Mouse (Mus musculus): ENCODE results near the gene Sprr2a1. TPM values are rescaled to one million over a fixed set of nuclear protein-coding genes. Genes with fewer than 3 reads are reported as not detected.
"Not testable (repeated sequence)": the region's sequence is repeated elsewhere in the genome, so short reads cannot be mapped to it uniquely, and the experiment has no call there.

Gene Sprr2a1
- total and polyA plus RNA-seq, 3 experiments = not detected

- H3K27ac ChIP-seq; H3K79me2 ChIP-seq (replicated peaks; ENCODE audit: control insufficient read depth, insufficient read depth, low read length); H3K9ac ChIP-seq (ENCODE audit: low read depth, low read length); H3K4me1 ChIP-seq (ENCODE audit: control insufficient read depth, insufficient read depth, low read length); intact Hi-C loops (cut with DNase I); DNase-seq; H3K4me3 ChIP-seq; H3K36me3 ChIP-seq (ENCODE audit: control insufficient read depth, insufficient read depth, low read length); H3K27me3 ChIP-seq (ENCODE audit: control insufficient read depth, insufficient read depth, low read length): not testable (repeated sequence)
- WGBS = 66% methylated on average over 3 of the region's 3 CpGs
Observed at GRCm38 (mm10) chr3:92227410-92227809, 11.8 kb downstream of the Sprr2a1 start.

GRCm38 (mm10) chr3:92236463-92237189 lies 21.0 kb downstream of the Sprr2a1 start:
- H3K4me1 ChIP-seq (ENCODE audit: control insufficient read depth, insufficient read depth, low read length); intact Hi-C loops (cut with DNase I); H3K9ac ChIP-seq (ENCODE audit: low read depth, low read length); H3K79me2 ChIP-seq (replicated peaks; ENCODE audit: control insufficient read depth, insufficient read depth, low read length); H3K27me3 ChIP-seq (ENCODE audit: control insufficient read depth, insufficient read depth, low read length); H3K27ac ChIP-seq; DNase-seq; H3K36me3 ChIP-seq (ENCODE audit: control insufficient read depth, insufficient read depth, low read length); H3K4me3 ChIP-seq: not testable (repeated sequence)
- WGBS = no CpG with 5 or more reads among the region's 5 CpGs

- H3K79me2 ChIP-seq (replicated peaks; ENCODE audit: control insufficient read depth, insufficient read depth, low read length); DNase-seq; intact Hi-C loops (cut with DNase I); H3K36me3 ChIP-seq (ENCODE audit: control insufficient read depth, insufficient read depth, low read length); H3K27ac ChIP-seq; H3K9ac ChIP-seq (ENCODE audit: low read depth, low read length); H3K27me3 ChIP-seq (ENCODE audit: control insufficient read depth, insufficient read depth, low read length); H3K4me1 ChIP-seq (ENCODE audit: control insufficient read depth, insufficient read depth, low read length); H3K4me3 ChIP-seq: not testable (repeated sequence)
Observed at GRCm38 (mm10) chr3:92238736-92239135, 23.1 kb downstream of the Sprr2a1 start.

- no CpG with 5 or more reads among the region's 1 CpGs for WGBS
- not testable (repeated sequence) for H3K27ac ChIP-seq
Observed at GRCm38 (mm10) chr3:92239197-92239596, 23.6 kb downstream of the Sprr2a1 start.

GRCm38 (mm10) chr3:92244833-92245232 lies 29.2 kb downstream of the Sprr2a1 start:
- H3K4me1 ChIP-seq (ENCODE audit: control insufficient read depth, insufficient read depth, low read length); H3K4me3 ChIP-seq; H3K79me2 ChIP-seq (replicated peaks; ENCODE audit: control insufficient read depth, insufficient read depth, low read length); intact Hi-C loops (cut with DNase I); H3K27ac ChIP-seq; DNase-seq; H3K27me3 ChIP-seq (ENCODE audit: control insufficient read depth, insufficient read depth, low read length); H3K36me3 ChIP-seq (ENCODE audit: control insufficient read depth, insufficient read depth, low read length); H3K9ac ChIP-seq (ENCODE audit: low read depth, low read length): not testable (repeated sequence)

More at GRCm38 (mm10) chr3:92239197-92239596, 23.6 kb downstream of the Sprr2a1 start:
- H3K4me1 ChIP-seq (ENCODE audit: control insufficient read depth, insufficient read depth, low read length); H3K4me3 ChIP-seq; H3K36me3 ChIP-seq (ENCODE audit: control insufficient read depth, insufficient read depth, low read length); intact Hi-C loops (cut with DNase I); H3K79me2 ChIP-seq (replicated peaks; ENCODE audit: control insufficient read depth, insufficient read depth, low read length); DNase-seq; H3K9ac ChIP-seq (ENCODE audit: low read depth, low read length); H3K27me3 ChIP-seq (ENCODE audit: control insufficient read depth, insufficient read depth, low read length): not testable (repeated sequence)

GRCm38 (mm10) chr3:92246245-92246644 lies 30.6 kb downstream of the Sprr2a1 start:
- WGBS = no CpG with 5 or more reads among the region's 10 CpGs
- H3K4me1 ChIP-seq (ENCODE audit: control insufficient read depth, insufficient read depth, low read length); intact Hi-C loops (cut with DNase I): not testable (repeated sequence)

GRCm38 (mm10) chr3:92248494-92248893 lies 32.9 kb downstream of the Sprr2a1 start:
- H3K4me3 ChIP-seq; H3K4me1 ChIP-seq (ENCODE audit: control insufficient read depth, insufficient read depth, low read length); intact Hi-C loops (cut with DNase I); H3K36me3 ChIP-seq (ENCODE audit: control insufficient read depth, insufficient read depth, low read length); DNase-seq; H3K27ac ChIP-seq; H3K27me3 ChIP-seq (ENCODE audit: control insufficient read depth, insufficient read depth, low read length); H3K9ac ChIP-seq (ENCODE audit: low read depth, low read length); H3K79me2 ChIP-seq (replicated peaks; ENCODE audit: control insufficient read depth, insufficient read depth, low read length): not testable (repeated sequence)

More at GRCm38 (mm10) chr3:92246245-92246644, 30.6 kb downstream of the Sprr2a1 start:
- H3K9ac ChIP-seq (ENCODE audit: low read depth, low read length); H3K27me3 ChIP-seq (ENCODE audit: control insufficient read depth, insufficient read depth, low read length); DNase-seq; H3K36me3 ChIP-seq (ENCODE audit: control insufficient read depth, insufficient read depth, low read length); H3K27ac ChIP-seq; H3K79me2 ChIP-seq (replicated peaks; ENCODE audit: control insufficient read depth, insufficient read depth, low read length); H3K4me3 ChIP-seq: not testable (repeated sequence)

GRCm38 (mm10) chr3:92250450-92250849 lies 34.9 kb downstream of the Sprr2a1 start:
- WGBS = 85% methylated on average over 1 of the region's 2 CpGs
- H3K4me3 ChIP-seq; intact Hi-C loops (cut with DNase I); H3K36me3 ChIP-seq (ENCODE audit: control insufficient read depth, insufficient read depth, low read length); H3K9ac ChIP-seq (ENCODE audit: low read depth, low read length); DNase-seq; H3K79me2 ChIP-seq (replicated peaks; ENCODE audit: control insufficient read depth, insufficient read depth, low read length); H3K4me1 ChIP-seq (ENCODE audit: control insufficient read depth, insufficient read depth, low read length); H3K27me3 ChIP-seq (ENCODE audit: control insufficient read depth, insufficient read depth, low read length); H3K27ac ChIP-seq: not testable (repeated sequence)

GRCm38 (mm10) chr3:92253860-92254259 lies 38.3 kb downstream of the Sprr2a1 start:
- intact Hi-C loops (cut with DNase I); H3K4me1 ChIP-seq (ENCODE audit: control insufficient read depth, insufficient read depth, low read length): not testable (repeated sequence)
- no CpG with 5 or more reads among the region's 8 CpGs for WGBS

GRCm38 (mm10) chr3:92258526-92258925 lies 42.9 kb downstream of the Sprr2a1 start:
- H3K4me3 ChIP-seq; H3K4me1 ChIP-seq (ENCODE audit: control insufficient read depth, insufficient read depth, low read length); H3K36me3 ChIP-seq (ENCODE audit: control insufficient read depth, insufficient read depth, low read length); H3K27ac ChIP-seq; H3K9ac ChIP-seq (ENCODE audit: low read depth, low read length); H3K79me2 ChIP-seq (replicated peaks; ENCODE audit: control insufficient read depth, insufficient read depth, low read length); intact Hi-C loops (cut with DNase I); H3K27me3 ChIP-seq (ENCODE audit: control insufficient read depth, insufficient read depth, low read length); DNase-seq: not testable (repeated sequence)

More at GRCm38 (mm10) chr3:92253860-92254259, 38.3 kb downstream of the Sprr2a1 start:
- H3K36me3 ChIP-seq (ENCODE audit: control insufficient read depth, insufficient read depth, low read length); H3K79me2 ChIP-seq (replicated peaks; ENCODE audit: control insufficient read depth, insufficient read depth, low read length); H3K27me3 ChIP-seq (ENCODE audit: control insufficient read depth, insufficient read depth, low read length); DNase-seq; H3K9ac ChIP-seq (ENCODE audit: low read depth, low read length); H3K27ac ChIP-seq; H3K4me3 ChIP-seq: not testable (repeated sequence)

All from heart, adult 2 months (tissue).